Mouse (Mus musculus) midbrain, embryonic 16.5 days (tissue): Measurements from ENCODE around the gene Gpatch2l. TPM values are rescaled to one million over a fixed set of nuclear protein-coding genes. Genes with fewer than 3 reads are reported as not detected.

ENCODE experiments used
- ATAC-seq: fragments of 200-750 bp; cut with Nextera tagmentation; 2 replicates; pipeline ENCODE4 v1.8.0; 2017; ENCODE audit warnings: moderate TSS enrichment
- H3K27ac ChIP-seq: fragments of 300-500 bp; sonication (generic); 2 replicates; pipeline ENCODE4 v1.5.1; 2014; ENCODE audit warnings: mild to moderate bottlenecking, low read length, mixed read lengths
- H3K27me3 ChIP-seq: fragments of 300-500 bp; sonication (generic); 2 replicates; pipeline ENCODE4 v1.6.1; 2014; ENCODE audit warnings: low read depth, low read length, mixed read lengths; ENCODE audit not compliant: control insufficient read depth, insufficient read depth
- H3K36me3 ChIP-seq: fragments of 300-500 bp; sonication (generic); 2 replicates; pipeline ENCODE4 v1.6.1; 2014; ENCODE audit warnings: mild to moderate bottlenecking, low read length, moderate library complexity, mixed read lengths; ENCODE audit not compliant: control insufficient read depth, insufficient read depth
- H3K4me1 ChIP-seq: fragments of 300-500 bp; sonication (generic); 2 replicates; pipeline ENCODE4 v1.6.1; 2014; ENCODE audit warnings: mild to moderate bottlenecking, low read length, mixed read lengths; ENCODE audit not compliant: control insufficient read depth, insufficient read depth
- H3K4me2 ChIP-seq: fragments of 300-500 bp; sonication (generic); 2 replicates; pipeline ENCODE4 v1.6.1; 2014; ENCODE audit warnings: mild to moderate bottlenecking, low read length, mixed read lengths
- H3K4me3 ChIP-seq: fragments of 300-500 bp; sonication (generic); 2 replicates; pipeline ENCODE4 v1.5.1; 2014; ENCODE audit warnings: low read depth, mild to moderate bottlenecking, low read length, moderate library complexity, mixed read lengths
- H3K9ac ChIP-seq: fragments of 300-500 bp; sonication (generic); 2 replicates; pipeline ENCODE4 v1.6.1; 2014; ENCODE audit warnings: low read depth, low read length, mixed read lengths
- H3K9me3 ChIP-seq: fragments of 300-500 bp; sonication (generic); replicated peaks from 2 replicates; pipeline ENCODE4 v1.6.1; 2014; ENCODE audit warnings: mild to moderate bottlenecking, low read length, mixed read lengths; ENCODE audit not compliant: control insufficient read depth, poor library complexity, severe bottlenecking
- WGBS: fragments of 180-500 bp; shearing (Covaris S2); extraction: QIAGEN DNeasy Blood & Tissue Kit; methylation state at CpG from one replicate; pipeline ENCODE4 v1.1.7; 2014; 5-methylcytosine and 5-hydroxymethylcytosine counted together
- polyA plus RNA-seq: library from polyadenylated mRNA; unstranded; fragments of >200 nt; fragmentation: Nextera tagmentation; extraction: Ambion mirVana; gene quantifications from 2 replicates; pipeline ENCODE4 v1.2.1, GENCODE M21; 2015

The Gpatch2l gene
- polyA plus RNA-seq, 1 experiment from 2014 or later = 34.9 TPM

DNA sequence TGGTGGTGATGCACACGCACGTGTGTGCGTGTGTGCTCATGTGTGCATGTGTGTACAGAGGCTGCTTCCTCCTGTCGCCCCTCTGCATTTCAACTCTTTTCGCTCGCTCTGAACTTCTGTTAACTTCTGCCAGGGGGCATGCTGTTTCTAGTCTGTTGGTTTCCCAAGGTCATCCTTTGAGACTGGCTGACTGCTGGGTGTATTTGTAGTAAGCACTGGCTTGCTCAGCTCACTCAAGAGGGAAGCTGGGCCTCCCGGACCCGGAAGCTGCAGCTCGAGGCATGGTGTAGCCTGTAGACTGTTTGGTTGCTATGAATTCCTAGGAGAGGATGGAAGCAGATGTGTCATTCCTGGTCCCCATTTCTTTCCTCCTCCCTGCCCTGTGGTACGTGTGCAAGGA lies 61.3 kb downstream of the Gpatch2l start:
- H3K4me2 ChIP-seq = no peak overlapping the region
- H3K36me3 ChIP-seq = no peaks in the 10 kb centered on the region
- H3K27me3 ChIP-seq = no peaks in the 10 kb centered on the region; the same call in 1 of the 2 replicates
- H3K4me3 ChIP-seq = no peak overlapping the region
- H3K4me1 ChIP-seq = no peaks in the 10 kb centered on the region
- 89% methylated on average over 10 of the region's 10 CpGs for WGBS
- H3K9ac ChIP-seq = no peak overlapping the region
- no peaks in the 10 kb centered on the region for H3K9me3 ChIP-seq
- ATAC-seq = no peak
- no peak overlapping the region for H3K27ac ChIP-seq

DNA sequence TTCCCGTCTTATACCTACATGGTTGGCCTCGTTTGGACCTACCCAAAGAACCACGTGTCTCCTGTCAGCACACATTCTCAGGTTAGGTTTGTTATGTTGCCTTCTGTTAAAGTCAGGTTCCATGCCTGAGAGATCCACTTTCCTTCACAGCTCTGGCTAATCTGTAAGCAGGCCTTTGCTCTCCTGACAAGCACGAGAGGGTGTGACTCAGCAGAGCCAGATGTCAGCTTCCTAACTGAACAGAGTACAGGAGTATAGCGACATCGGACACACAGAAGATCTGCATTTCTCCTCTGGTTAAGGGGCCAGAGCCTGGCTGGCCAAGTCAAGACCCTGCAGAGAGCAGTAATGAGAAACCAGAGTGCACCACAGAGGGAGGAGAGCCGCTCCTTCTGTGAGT lies 63.4 kb downstream of the Gpatch2l start:
- Histone ChIP-seq H3K4me1 (no peaks in the 10 kb centered on the region), H3K9ac (no peak overlapping the region), H3K27me3 (no peaks in the 10 kb centered on the region; the same call in 1 of the 2 replicates), H3K27ac (no peak overlapping the region), H3K4me3 (no peak overlapping the region), H3K4me2 (no peak overlapping the region), H3K36me3 (no peaks in the 10 kb centered on the region), H3K9me3 (no peaks in the 10 kb centered on the region)
- no peak for ATAC-seq
- WGBS = 64% methylated on average over 7 of the region's 7 CpGs

DNA sequence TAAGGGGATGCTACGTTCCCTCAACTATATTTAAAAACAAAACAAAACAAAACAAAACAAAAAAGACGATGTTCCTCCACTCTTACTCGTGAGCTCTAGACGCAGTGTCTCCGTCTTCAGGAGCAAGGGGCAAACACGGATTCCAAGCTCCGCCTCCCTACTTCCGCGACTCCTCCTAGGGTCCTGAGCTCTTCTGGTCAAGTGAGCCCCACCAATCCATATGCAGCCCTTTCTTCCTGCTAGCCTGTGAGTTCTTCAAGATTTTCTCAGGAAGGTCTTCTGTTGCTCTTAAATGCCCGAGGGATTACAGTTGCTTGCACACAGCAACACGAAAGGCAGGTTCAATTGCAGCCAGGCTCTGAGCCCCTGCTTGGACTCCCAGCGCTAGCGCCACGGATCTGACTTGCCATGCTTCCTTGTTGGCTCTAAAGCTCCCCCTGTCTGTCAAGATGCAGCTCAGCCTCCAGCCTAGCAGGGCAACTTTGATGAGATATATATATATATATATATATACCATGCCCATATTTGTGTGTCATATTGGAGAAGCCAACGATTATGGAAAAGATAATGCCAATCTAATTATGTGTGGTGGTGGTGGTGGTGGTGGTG lies 64.1 kb downstream of the Gpatch2l start:
- no peaks in the 10 kb centered on the region for H3K4me1 ChIP-seq
- H3K4me2 ChIP-seq = 0 out of 2 replicates have a peak overlapping the region, but pooled peaks have one; percentile 23
- H3K9ac ChIP-seq = no peak overlapping the region
- H3K36me3 ChIP-seq = no peaks in the 10 kb centered on the region
- H3K27ac ChIP-seq = no peak overlapping the region
- no peaks in the 10 kb centered on the region; the same call in 1 of the 2 replicates for H3K27me3 ChIP-seq
- H3K9me3 ChIP-seq = no peaks in the 10 kb centered on the region
- 20% methylated on average over 15 of the region's 15 CpGs for WGBS
- H3K4me3 ChIP-seq = no peak overlapping the region
- ATAC-seq = no peak

DNA sequence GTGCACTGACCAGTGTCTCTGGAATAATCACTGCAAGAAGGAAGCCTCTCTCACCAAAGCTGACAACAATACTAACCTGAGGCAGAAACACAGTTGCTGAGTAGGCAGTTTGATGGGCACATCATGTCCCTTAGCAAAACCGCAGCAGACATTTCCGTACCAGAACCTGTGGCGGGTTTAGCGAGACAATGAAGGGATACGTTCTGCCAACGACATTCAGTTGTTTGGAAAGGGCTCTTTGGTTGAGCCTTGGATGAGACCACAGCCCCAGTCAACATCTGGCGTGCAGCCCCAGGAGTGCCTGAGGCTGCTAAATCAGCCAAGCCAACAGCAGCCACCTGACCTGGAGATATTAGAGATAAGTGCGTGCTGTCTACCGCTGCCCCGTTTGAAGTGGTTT lies 67.8 kb downstream of the Gpatch2l start:
- H3K9me3 ChIP-seq = no peaks in the 10 kb centered on the region

DNA sequence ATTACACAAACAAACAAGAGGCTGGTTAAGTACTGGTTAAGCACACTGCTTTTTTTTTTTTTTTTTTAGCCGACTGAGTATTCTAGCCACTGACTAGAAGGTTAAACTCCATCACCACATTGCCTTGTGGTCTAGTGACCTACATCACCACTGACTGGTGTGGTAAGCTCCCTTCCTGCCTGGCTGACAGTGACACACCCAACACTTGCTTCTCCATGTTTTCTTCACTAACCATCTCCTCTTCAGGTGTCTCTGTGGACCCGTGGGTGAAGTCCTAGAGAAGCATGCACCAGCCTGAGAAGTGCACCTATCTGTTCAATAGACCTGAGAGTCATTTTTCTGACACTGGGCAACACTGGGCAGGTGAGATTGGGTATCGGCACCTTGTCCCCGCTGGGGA lies 68.2 kb downstream of the Gpatch2l start:
- no peak overlapping the region for H3K4me3 ChIP-seq
- WGBS = 89% methylated on average over 4 of the region's 4 CpGs
- no peak overlapping the region for H3K4me2 ChIP-seq
- no peak for ATAC-seq
- H3K36me3 ChIP-seq = no peaks in the 10 kb centered on the region
- no peaks in the 10 kb centered on the region for H3K9me3 ChIP-seq
- H3K4me1 ChIP-seq = no peaks in the 10 kb centered on the region
- no peak overlapping the region for H3K9ac ChIP-seq
- H3K27ac ChIP-seq = no peak overlapping the region
- no peaks in the 10 kb centered on the region for H3K27me3 ChIP-seq

More for the DNA sequence above, 67.8 kb downstream of the Gpatch2l start:
- Histone ChIP-seq H3K9ac (no peak overlapping the region), H3K27ac (no peak overlapping the region), H3K27me3 (no peaks in the 10 kb centered on the region), H3K4me3 (no peak overlapping the region), H3K4me2 (no peak overlapping the region), H3K4me1 (no peaks in the 10 kb centered on the region), H3K36me3 (no peaks in the 10 kb centered on the region)
- 77% methylated on average over 10 of the region's 10 CpGs for WGBS
- no peak for ATAC-seq

DNA sequence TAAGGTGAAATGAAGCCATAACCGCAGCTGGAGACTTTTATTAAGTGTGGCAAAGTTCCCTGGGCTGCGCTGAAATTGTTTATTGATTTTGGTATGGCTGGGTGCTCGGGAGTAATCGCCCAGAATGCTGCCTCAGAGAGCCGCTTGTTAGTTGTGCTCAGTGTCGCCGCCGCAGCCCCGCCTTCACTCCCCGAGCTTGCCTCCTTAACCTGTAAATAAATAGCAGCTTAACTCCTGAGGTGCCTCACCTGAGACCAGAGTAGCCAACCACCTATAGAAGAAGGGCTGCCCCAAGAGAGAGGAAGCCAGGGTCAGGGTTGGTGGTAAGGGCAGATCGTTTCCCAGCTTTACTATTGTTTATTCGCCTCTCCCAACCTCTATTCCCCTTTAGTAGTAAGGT lies 79.0 kb downstream of the Gpatch2l start:
- WGBS = 20% methylated on average over 12 of the region's 12 CpGs
- Histone ChIP-seq H3K36me3 (no peaks in the 10 kb centered on the region), H3K4me3 (no peak overlapping the region), H3K27me3 (no peaks in the 10 kb centered on the region), H3K27ac (no peak overlapping the region), H3K4me2 (no peak overlapping the region), H3K9ac (no peak overlapping the region), H3K9me3 (no peaks in the 10 kb centered on the region), H3K4me1 (no peaks in the 10 kb centered on the region)
- no peak for ATAC-seq

DNA sequence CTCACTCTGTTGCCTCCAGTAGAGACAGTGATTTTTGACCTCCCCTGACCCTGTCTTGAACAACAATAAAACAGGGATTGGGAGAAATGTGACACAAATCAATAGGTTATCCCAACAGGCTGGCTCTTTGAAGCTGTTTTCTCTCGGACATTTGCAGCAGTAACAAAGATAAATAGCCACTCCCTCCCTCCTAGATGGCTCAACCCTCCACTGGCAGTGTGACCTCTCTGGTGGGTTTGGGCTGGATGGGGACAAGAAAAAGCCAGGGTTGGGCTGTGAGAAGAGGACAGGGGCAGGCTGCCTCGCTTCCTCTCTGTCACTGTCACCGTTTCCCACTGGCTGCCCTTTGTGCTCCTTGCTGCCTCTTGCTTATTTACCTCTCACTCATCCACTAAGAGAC lies 82.6 kb downstream of the Gpatch2l start:
- Histone ChIP-seq H3K4me3 (no peak overlapping the region), H3K9ac (no peak overlapping the region), H3K27me3 (no peaks in the 10 kb centered on the region; the same call in 1 of the 2 replicates), H3K4me1 (no peaks in the 10 kb centered on the region), H3K9me3 (no peaks in the 10 kb centered on the region), H3K4me2 (no peak overlapping the region), H3K36me3 (no peaks in the 10 kb centered on the region), H3K27ac (no peak overlapping the region)
- ATAC-seq = no peak
- 25% methylated on average over 3 of the region's 3 CpGs for WGBS

DNA sequence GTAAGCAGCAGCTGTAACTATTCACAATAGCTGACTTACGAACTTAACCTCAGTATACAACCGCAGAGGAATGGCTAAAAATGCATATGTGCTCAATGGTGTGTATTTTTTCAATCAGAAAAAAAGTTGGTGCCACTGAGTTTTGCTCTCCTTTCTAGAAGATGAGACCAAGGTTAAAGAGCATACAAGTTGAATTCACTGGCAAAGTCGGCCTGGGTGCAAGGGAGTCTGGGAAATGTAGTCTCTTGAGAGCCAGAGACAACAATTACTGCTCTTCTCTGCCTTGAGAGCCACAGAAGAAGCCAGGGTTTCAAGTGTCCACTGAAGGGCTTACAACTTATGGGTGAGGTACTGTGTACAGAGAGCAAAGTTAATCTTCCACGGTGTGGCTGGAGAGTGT lies 88.2 kb downstream of the Gpatch2l start:
- Histone ChIP-seq H3K36me3 (no peaks in the 10 kb centered on the region), H3K4me3 (no peak overlapping the region), H3K4me2 (no peak overlapping the region), H3K27ac (no peak overlapping the region), H3K9ac (no peak overlapping the region), H3K9me3 (no peaks in the 10 kb centered on the region), H3K27me3 (no peaks in the 10 kb centered on the region; the same call in 1 of the 2 replicates), H3K4me1 (peaks cover 9% of the 10 kb centered on the region; the same call in 1 of the 2 replicates)
- 58% methylated on average over 4 of the region's 4 CpGs for WGBS
- ATAC-seq = no peak

DNA sequence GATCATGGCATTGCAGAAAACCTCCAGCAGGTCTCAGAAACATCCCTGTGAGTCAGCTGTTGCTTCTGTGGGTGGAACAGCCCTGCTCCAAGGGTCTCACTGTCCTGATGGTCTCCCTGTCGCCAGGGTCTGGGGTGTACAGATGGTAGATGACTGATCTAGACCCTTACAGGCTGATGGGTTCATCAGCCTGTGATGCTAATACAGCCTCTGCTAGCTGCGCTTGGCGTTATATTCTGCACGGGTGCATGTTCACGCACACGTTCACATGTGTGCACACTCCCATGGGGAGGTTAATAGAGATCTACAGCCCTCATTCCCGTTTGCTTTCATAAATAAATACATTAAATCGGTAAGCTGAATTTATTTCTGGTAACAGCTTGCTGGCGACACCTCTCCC lies 89.0 kb downstream of the Gpatch2l start:
- no peaks in the 10 kb centered on the region for H3K9me3 ChIP-seq
- no peaks in the 10 kb centered on the region; the same call in 1 of the 2 replicates for H3K27me3 ChIP-seq
- H3K4me3 ChIP-seq = no peak overlapping the region
- 52% methylated on average over 9 of the region's 9 CpGs for WGBS
- peaks cover 9% of the 10 kb centered on the region; the same call in 1 of the 2 replicates for H3K4me1 ChIP-seq
- 0 out of 2 replicates have a peak overlapping the region, but pooled peaks have one; percentile 12 for H3K4me2 ChIP-seq
- ATAC-seq = peak; percentile 36; the same call in 1 of the 2 replicates
- H3K9ac ChIP-seq = no peak overlapping the region
- no peak overlapping the region for H3K27ac ChIP-seq
- no peaks in the 10 kb centered on the region for H3K36me3 ChIP-seq
